Mouse (Mus musculus) stomach, embryonic 16.5 days (tissue): ENCODE measurements around the gene Zrsr1. TPM values are rescaled to one million over a fixed set of nuclear protein-coding genes. Genes with fewer than 3 reads are reported as not detected.

Experiments
- ATAC-seq: fragments of 200-750 bp; cut with Nextera tagmentation; 2 replicates; pipeline ENCODE4 v1.8.0; 2017; ENCODE audit warnings: moderate number of reproducible peaks, moderate TSS enrichment; ENCODE audit not compliant: insufficient read depth, low FRiP score
- H3K27ac ChIP-seq: fragments of 300-500 bp; sonication (generic); 2 replicates; pipeline ENCODE4 v1.5.1; 2014; ENCODE audit warnings: low read length
- H3K27me3 ChIP-seq: fragments of 300-500 bp; sonication (generic); 2 replicates; pipeline ENCODE4 v1.6.1; 2014; ENCODE audit warnings: low read length, control low read depth, mixed read lengths; ENCODE audit not compliant: control insufficient read depth, insufficient read depth
- H3K36me3 ChIP-seq: fragments of 300-500 bp; sonication (generic); 2 replicates; pipeline ENCODE4 v1.6.1; 2014; ENCODE audit warnings: low read length; ENCODE audit not compliant: control insufficient read depth, insufficient read depth
- H3K4me1 ChIP-seq: fragments of 300-500 bp; sonication (generic); 2 replicates; pipeline ENCODE4 v1.6.1; 2014; ENCODE audit warnings: low read length, control low read depth, mixed read lengths; ENCODE audit not compliant: control insufficient read depth, insufficient read depth
- H3K4me2 ChIP-seq: fragments of 300-500 bp; sonication (generic); 2 replicates; pipeline ENCODE4 v1.6.1; 2014; ENCODE audit warnings: low read depth, low read length, mixed read lengths
- H3K4me3 ChIP-seq: fragments of 300-500 bp; sonication (generic); replicated peaks from 2 replicates; pipeline ENCODE4 v1.5.1; 2014; ENCODE audit warnings: mild to moderate bottlenecking, low read length
- H3K9ac ChIP-seq: fragments of 300-500 bp; sonication (generic); 2 replicates; pipeline ENCODE4 v1.6.1; 2014; ENCODE audit warnings: low read length
- H3K9me3 ChIP-seq: fragments of 300-500 bp; sonication (generic); replicated peaks from 2 replicates; pipeline ENCODE4 v1.6.1; 2016; ENCODE audit warnings: low read length, control low read depth; ENCODE audit not compliant: control insufficient read depth
- WGBS: fragments of 180-500 bp; shearing (Covaris S2); extraction: QIAGEN DNeasy Blood & Tissue Kit; methylation state at CpG from one replicate; pipeline ENCODE4 v1.1.7; 2014; 5-methylcytosine and 5-hydroxymethylcytosine counted together
- polyA plus RNA-seq: library from polyadenylated mRNA; unstranded; fragments of >200 nt; fragmentation: Nextera tagmentation; extraction: Ambion mirVana; gene quantifications from 2 replicates; pipeline ENCODE4 v1.2.1, GENCODE M21; 2015

Gene Zrsr1
- polyA plus RNA-seq, 1 experiment from 2014 or later, result 3.2 TPM

- Histone ChIP-seq H3K36me3 (no peaks in the 10 kb centered on the region), H3K4me1 (no peaks in the 10 kb centered on the region), H3K4me3 (no peak overlapping the region), H3K27me3 (no peaks in the 10 kb centered on the region), H3K9ac (no peak overlapping the region), H3K4me2 (no peak overlapping the region), H3K9me3 (no peaks in the 10 kb centered on the region), H3K27ac (no peak overlapping the region)
- 89% methylated on average over 4 of the region's 4 CpGs for WGBS
- ATAC-seq, result no peak
These were observed 34.0 kb upstream of the Zrsr1 start for GRCm38 (mm10) chr11:22937716-22938316.

- Histone ChIP-seq H3K4me2 (no peak overlapping the region), H3K27ac (no peak overlapping the region), H3K9ac (no peak overlapping the region), H3K27me3 (no peaks in the 10 kb centered on the region), H3K4me1 (no peaks in the 10 kb centered on the region), H3K36me3 (no peaks in the 10 kb centered on the region), H3K4me3 (no peak overlapping the region), H3K9me3 (no peaks in the 10 kb centered on the region)
- 84% methylated on average over 2 of the region's 2 CpGs for WGBS
- no peak for ATAC-seq
These were observed 32.8 kb upstream of the Zrsr1 start for GRCm38 (mm10) chr11:22938983-22939382.

GRCm38 (mm10) chr11:22949101-22949500, 22.7 kb upstream of the Zrsr1 start:
- no peak overlapping the region for H3K27ac ChIP-seq
- no peaks in the 10 kb centered on the region for H3K27me3 ChIP-seq
- ATAC-seq, result no peak
- no peak overlapping the region for H3K4me3 ChIP-seq
- H3K9ac ChIP-seq, result no peak overlapping the region
- no peak overlapping the region for H3K4me2 ChIP-seq
- WGBS, result 83% methylated on average over 1 of the region's 1 CpGs
- no peaks in the 10 kb centered on the region for H3K4me1 ChIP-seq
- H3K9me3 ChIP-seq, result no peaks in the 10 kb centered on the region
- H3K36me3 ChIP-seq, result no peaks in the 10 kb centered on the region

- Histone ChIP-seq H3K27me3 (no peaks in the 10 kb centered on the region), H3K9ac (no peak overlapping the region), H3K27ac (no peak overlapping the region), H3K4me1 (no peaks in the 10 kb centered on the region), H3K36me3 (no peaks in the 10 kb centered on the region), H3K9me3 (no peaks in the 10 kb centered on the region), H3K4me3 (no peak overlapping the region), H3K4me2 (no peak overlapping the region)
- no peak for ATAC-seq
- 88% methylated on average over 6 of the region's 6 CpGs for WGBS
These were observed 21.7 kb upstream of the Zrsr1 start for GRCm38 (mm10) chr11:22950131-22950530.

- H3K27ac ChIP-seq, result no peak overlapping the region
- 81% methylated on average over 7 of the region's 7 CpGs for WGBS
- no peak overlapping the region for H3K9ac ChIP-seq
- H3K27me3 ChIP-seq, result no peaks in the 10 kb centered on the region
- no peak overlapping the region for H3K4me3 ChIP-seq
- no peaks in the 10 kb centered on the region for H3K4me1 ChIP-seq
- no peak for ATAC-seq
- 0 out of 2 replicates have a peak, but pooled peaks cover 2% of the 10 kb centered on the region for H3K36me3 ChIP-seq
- no peaks in the 10 kb centered on the region for H3K9me3 ChIP-seq
- no peak overlapping the region for H3K4me2 ChIP-seq
These were observed 19.1 kb upstream of the Zrsr1 start for GRCm38 (mm10) chr11:22952668-22953067.

- ATAC-seq, result no peak
- 95% methylated on average over 6 of the region's 6 CpGs for WGBS
- Histone ChIP-seq H3K9me3 (no peaks in the 10 kb centered on the region), H3K27me3 (no peaks in the 10 kb centered on the region), H3K36me3 (0 out of 2 replicates have a peak, but pooled peaks cover 2% of the 10 kb centered on the region), H3K4me3 (no peak overlapping the region), H3K9ac (no peak overlapping the region), H3K27ac (no peak overlapping the region), H3K4me1 (no peaks in the 10 kb centered on the region), H3K4me2 (no peak overlapping the region)
These were observed 15.5 kb upstream of the Zrsr1 start for GRCm38 (mm10) chr11:22956346-22956745.

GRCm38 (mm10) chr11:22956830-22957229, 15.0 kb upstream of the Zrsr1 start:
- Histone ChIP-seq H3K4me3 (no peak overlapping the region), H3K27me3 (no peaks in the 10 kb centered on the region), H3K4me1 (no peaks in the 10 kb centered on the region), H3K36me3 (0 out of 2 replicates have a peak, but pooled peaks cover 2% of the 10 kb centered on the region), H3K27ac (no peak overlapping the region), H3K9me3 (no peaks in the 10 kb centered on the region), H3K9ac (no peak overlapping the region), H3K4me2 (no peak overlapping the region)
- ATAC-seq, result peak; percentile 69
- 75% methylated on average over 4 of the region's 4 CpGs for WGBS

GRCm38 (mm10) chr11:22957791-22958374, 13.9 kb upstream of the Zrsr1 start:
- 0 out of 2 replicates have a peak, but pooled peaks cover 2% of the 10 kb centered on the region for H3K36me3 ChIP-seq
- no peak overlapping the region for H3K4me3 ChIP-seq
- no peak overlapping the region for H3K4me2 ChIP-seq
- no peak overlapping the region for H3K27ac ChIP-seq
- H3K4me1 ChIP-seq, result no peaks in the 10 kb centered on the region
- no peak overlapping the region for H3K9ac ChIP-seq
- WGBS, result 88% methylated on average over 4 of the region's 4 CpGs
- H3K9me3 ChIP-seq, result no peaks in the 10 kb centered on the region
- no peaks in the 10 kb centered on the region for H3K27me3 ChIP-seq
- no peak for ATAC-seq

- Histone ChIP-seq H3K9ac (no peak overlapping the region), H3K27ac (no peak overlapping the region), H3K4me1 (no peaks in the 10 kb centered on the region), H3K9me3 (no peaks in the 10 kb centered on the region; the same call in 1 of the 2 replicates), H3K27me3 (no peaks in the 10 kb centered on the region), H3K4me3 (no peak overlapping the region), H3K36me3 (no peaks in the 10 kb centered on the region), H3K4me2 (no peak overlapping the region)
- ATAC-seq, result no peak
- 88% methylated on average over 1 of the region's 1 CpGs for WGBS
These were observed 9.7 kb upstream of the Zrsr1 start for GRCm38 (mm10) chr11:22962101-22962500.
